Mouse (Mus musculus) gastrocnemius, postnatal 4 days (tissue): ENCODE results near the gene Olfr504. TPM values are rescaled to one million over a fixed set of nuclear protein-coding genes. Genes with fewer than 3 reads are reported as not detected.
"Not testable (repeated sequence)": the region's sequence is repeated elsewhere in the genome, so short reads cannot be mapped to it uniquely, and the experiment has no call there.

Experiments used
- DNase-seq, 2 experiments: peaks; one replicate each; pipeline ENCODE4 v3.0.0; 2021 to 2022; ENCODE audit warnings: low spot score in 2 of 2, mixed read lengths in 2 of 2
- long read RNA-seq, 2 experiments: library from polyadenylated mRNA; stranded (forward); transcript quantifications; one replicate each; pipeline ENCODE4 v2.0.0; 2021
- total RNA-seq, 2 experiments: library from RNA; stranded (reverse); gene quantifications; 2 replicates each; pipeline ENCODE4 v1.2.3; 2021

The Olfr504 gene
- total RNA-seq = not detected
- long read RNA-seq, experiment 1 = 0 reads
- long read RNA-seq, experiment 2 = 0 reads

GRCm38 (mm10) chr7:108565693-108566092, at the start of gene Olfr504:
Gene Olfr504 (minus strand): TSS chr7:108565793.
- no peak for DNase-seq

GRCm38 (mm10) chr7:108614110-108614509, 48.5 kb upstream of the Olfr504 start:
- DNase-seq = no peak

- no peak for DNase-seq
These were observed 44.9 kb upstream of the Olfr504 start, which contains the start of gene Olfr506 for GRCm38 (mm10) chr7:108610487-108610886. Gene Olfr506 (plus strand): TSS chr7:108610787.

- not testable (repeated sequence) for DNase-seq
These were observed 36.3 kb upstream of the Olfr504 start for GRCm38 (mm10) chr7:108601916-108602315.

GRCm38 (mm10) chr7:108589797-108590196, 24.2 kb upstream of the Olfr504 start:
- no peak for DNase-seq

GRCm38 (mm10) chr7:108544227-108544626, 21.4 kb downstream of the Olfr504 start, which contains the start of gene Olfr503:
Gene Olfr503 (plus strand): TSS chr7:108544527.
- DNase-seq = not testable (repeated sequence)

GRCm38 (mm10) chr7:108542416-108542815, 23.2 kb downstream of the Olfr504 start:
- no peak for DNase-seq

GRCm38 (mm10) chr7:108524965-108525364, 40.6 kb downstream of the Olfr504 start, which contains the start of gene Olfr502:
Gene Olfr502 (minus strand): TSS chr7:108525065.
- DNase-seq = no peak

Other genes starting within 250 kb of the Olfr504 start
- not detected for gene Olfr492, start 242.1 kb downstream of the Olfr504 start, total RNA-seq
- not detected for gene Olfr493, start 218.8 kb downstream of the Olfr504 start, total RNA-seq
- gene Olfr494, start 200.5 kb downstream of the Olfr504 start, total RNA-seq = not detected
- gene Olfr495, start 172.6 kb downstream of the Olfr504 start, total RNA-seq = not detected
- gene Olfr497, start 145.4 kb downstream of the Olfr504 start, total RNA-seq = not detected
- not detected for gene Olfr498, start 100.5 kb downstream of the Olfr504 start, total RNA-seq
- gene Olfr502, start 40.7 kb downstream of the Olfr504 start, total RNA-seq = not detected
- not detected for gene Olfr503, start 21.3 kb downstream of the Olfr504 start, total RNA-seq
- not detected for gene Olfr506, start 45.0 kb upstream of the Olfr504 start, total RNA-seq
- not detected for gene Olfr507, start 56.0 kb upstream of the Olfr504 start, total RNA-seq
- gene Olfr508, start 64.2 kb upstream of the Olfr504 start, total RNA-seq = not detected
- gene Olfr509, start 86.1 kb upstream of the Olfr504 start, total RNA-seq = not detected
- not detected for gene Olfr510, start 100.6 kb upstream of the Olfr504 start, total RNA-seq
- not detected for gene Olfr512, start 147.5 kb upstream of the Olfr504 start, total RNA-seq
- gene Olfr513, start 185.2 kb upstream of the Olfr504 start, total RNA-seq = not detected